Mouse (Mus musculus): Measurements from ENCODE around the gene Vmn1r228.

DNA sequence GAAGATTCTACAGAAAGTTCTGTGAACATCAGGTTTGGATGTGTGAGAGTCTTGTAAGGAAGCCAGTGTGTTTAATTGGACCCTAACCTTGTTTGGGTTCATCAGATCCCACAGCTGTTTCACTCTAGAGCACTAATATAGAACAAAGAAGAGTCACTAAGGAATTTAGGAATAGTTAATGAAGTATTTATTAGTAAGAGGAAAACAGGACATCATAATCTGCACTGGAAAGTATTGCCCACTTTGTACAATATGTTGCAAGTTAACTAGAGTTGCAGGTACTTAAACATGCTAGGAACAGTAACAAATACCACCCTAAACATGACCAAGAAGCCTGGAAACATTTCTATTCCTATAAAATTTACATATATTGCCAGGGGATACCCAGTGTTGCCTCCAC lies at the start of gene Vmn1r228:
- no peak for TF ChIP-seq CTCF (IDR thresholded peaks at IDR 0.05; ENCODE audit: low read depth)
- no peak for TF ChIP-seq EP300 (IDR thresholded peaks at IDR 0.05; ENCODE audit: low read depth)

Data from liver, embryonic 14.5 days (tissue).